Mouse (Mus musculus) right cerebral cortex, postnatal 4 days (tissue): Measurements from ENCODE around the gene Srp68.

ENCODE experiments used
- DNase-seq: peaks from one replicate; pipeline ENCODE4 v3.0.0-alpha.2; 2022

Srp68 gene

GRCm38 (mm10) chr11:116201151-116201550 lies 72.9 kb downstream of the Srp68 start:
- no peak for DNase-seq

DNA sequence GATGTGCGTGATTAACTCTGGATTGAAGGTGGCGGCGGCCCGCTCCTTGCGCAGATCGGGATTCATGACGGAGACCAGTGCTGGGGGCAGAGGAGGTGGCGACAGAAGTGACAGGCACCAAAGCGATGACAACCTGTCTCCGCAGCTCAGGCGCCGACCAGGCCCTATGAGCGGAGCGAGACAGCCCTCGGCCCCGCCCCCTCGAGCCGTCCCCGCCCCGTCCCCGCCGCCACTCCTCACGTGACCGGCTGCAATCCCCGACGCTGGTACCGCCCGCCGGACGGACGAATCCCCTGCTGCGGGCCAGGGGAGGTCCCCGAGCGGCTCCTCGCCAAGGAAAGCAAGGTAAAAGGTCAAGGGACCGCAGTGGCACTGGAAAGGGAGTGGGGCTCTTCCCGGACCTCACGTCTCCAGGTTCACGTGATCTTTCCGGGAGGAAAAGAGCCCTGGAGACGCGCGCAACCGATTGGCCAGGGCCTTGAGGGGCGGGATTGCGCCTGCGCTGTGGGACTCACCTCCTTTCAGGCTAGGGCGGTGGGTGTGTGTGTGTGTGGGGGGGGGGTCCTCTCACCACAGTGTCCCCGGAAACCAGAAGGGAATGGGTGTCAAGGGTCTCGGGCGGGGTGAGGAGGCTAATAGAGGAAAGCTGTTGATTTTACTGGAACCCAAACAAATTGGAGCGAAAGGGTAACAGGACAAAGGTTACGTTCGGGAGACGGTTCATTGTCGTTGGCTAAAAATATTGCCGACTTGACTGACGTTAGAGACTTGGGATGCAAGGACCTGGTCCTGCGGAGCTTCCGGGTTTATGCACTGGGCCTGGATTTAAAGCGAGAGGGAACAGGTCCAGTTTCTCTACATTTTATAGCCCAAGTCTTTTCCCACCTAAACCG lies 75.1 kb downstream of the Srp68 start, which contains the start of the genes Ten1 and Acox1:
Gene Ten1 (plus strand): TSS at position 217 of the 893 bp plus-strand sequence.
Gene Acox1 (minus strand): TSS at position 407 of the 893 bp plus-strand sequence.
- DNase-seq: peak; percentile 97

DNA sequence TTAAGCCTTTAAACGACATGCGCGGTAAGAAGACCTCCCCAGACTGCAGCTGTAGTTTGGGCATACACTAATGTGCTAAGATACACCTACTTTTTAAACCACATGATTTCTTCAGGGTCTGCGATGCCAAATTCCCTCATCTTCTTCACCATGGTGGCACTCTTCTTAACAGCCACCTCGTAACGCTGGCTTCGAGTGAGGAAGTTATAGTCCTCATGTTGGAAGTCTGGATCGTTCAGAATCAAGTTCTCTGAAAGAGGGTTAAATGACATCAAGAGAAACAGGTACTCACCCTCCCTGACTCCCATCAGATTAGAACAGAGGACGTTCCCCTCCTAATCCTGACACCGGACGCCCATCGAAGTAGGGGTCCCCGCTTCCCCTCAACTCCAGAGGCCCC lies 75.9 kb downstream of the Srp68 start:
- DNase-seq: no peak

GRCm38 (mm10) chr11:116197584-116197906 lies 76.5 kb downstream of the Srp68 start:
- DNase-seq: no peak

GRCm38 (mm10) chr11:116196866-116197583 lies 77.0 kb downstream of the Srp68 start:
- no peak for DNase-seq

DNA sequence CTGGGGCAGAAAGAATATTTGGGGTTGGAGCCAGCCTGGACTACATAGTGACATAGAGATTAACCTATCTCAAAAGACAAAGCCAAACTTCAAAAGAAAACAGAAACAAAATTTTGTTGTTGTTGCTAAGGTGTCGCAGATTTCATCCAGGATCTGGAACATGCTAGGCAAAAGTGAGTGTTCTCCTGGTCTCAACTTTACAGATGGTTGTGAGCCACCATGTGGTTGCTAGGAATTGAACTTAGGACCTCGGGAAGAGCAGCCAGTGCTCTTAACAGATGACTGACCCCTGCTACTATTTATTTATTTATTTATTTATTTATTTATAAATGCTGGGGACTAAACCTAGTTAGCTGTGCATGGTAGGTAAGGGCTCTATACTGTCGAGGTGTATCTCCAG lies 77.7 kb downstream of the Srp68 start:
- DNase-seq: no peak

DNA sequence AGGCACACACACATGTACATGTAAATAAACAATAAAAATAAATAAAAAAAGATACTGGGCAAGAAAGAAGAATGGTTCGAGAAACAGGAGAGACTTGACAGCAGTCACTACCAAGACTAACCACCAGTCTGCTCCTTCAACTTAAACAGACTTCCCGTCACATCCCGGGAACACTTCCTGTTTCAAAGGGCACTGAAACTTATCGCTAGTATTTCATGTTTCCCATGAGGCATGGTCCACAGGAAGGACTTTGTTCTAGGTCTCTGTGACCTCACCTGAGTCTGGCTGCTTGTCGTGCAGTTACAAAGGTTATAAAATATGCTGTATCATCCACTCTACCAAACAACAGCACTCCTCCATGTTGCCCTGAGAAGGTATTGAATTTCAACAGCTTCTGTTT lies 78.8 kb downstream of the Srp68 start:
- no peak for DNase-seq
